Mouse (Mus musculus) CD4-positive, CD25-positive, alpha-beta regulatory T cell, adult 4 months (primary cell): ENCODE results near the gene Fut11. TPM values are rescaled to one million over a fixed set of nuclear protein-coding genes. Genes with fewer than 3 reads are reported as not detected.

Experiments used
- ATAC-seq: one replicate; pipeline ENCODE4 v1.8.0; 2017
- polyA plus RNA-seq, 2 experiments: library from polyadenylated mRNA; unstranded; fragments of 100-300 nt; shearing (Covaris generic); gene quantifications; one replicate each; pipeline ENCODE4 v1.2.1; 2017

Fut11 gene
- polyA plus RNA-seq, 2 experiments from 2014 or later, result 5.6 to 7.7 TPM

- ATAC-seq, result no peak
These were observed 26.6 kb downstream of the Fut11 start for GRCm38 (mm10) chr14:20721371-20721770.

DNA sequence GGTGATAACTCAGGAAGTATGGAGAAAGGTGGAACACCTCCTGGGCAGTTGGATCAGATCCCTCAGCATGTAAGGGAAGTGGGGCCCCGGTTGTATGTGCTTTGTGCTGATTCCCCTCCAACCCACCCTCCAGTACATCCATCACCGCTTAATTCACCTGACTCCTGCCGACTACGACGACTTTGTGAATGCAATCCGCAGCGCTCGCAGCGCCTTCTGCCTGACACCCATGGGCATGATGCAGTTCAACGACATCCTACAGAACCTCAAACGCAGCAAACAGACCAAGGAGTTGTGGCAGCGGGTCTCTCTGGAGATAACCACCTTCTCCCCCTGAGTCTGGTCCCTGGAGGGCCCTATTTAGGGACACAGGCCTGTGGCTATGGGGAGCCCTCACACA lies 28.2 kb downstream of the Fut11 start:
- no peak for ATAC-seq

- peak; percentile 72 for ATAC-seq
These were observed 29.3 kb downstream of the Fut11 start for GRCm38 (mm10) chr14:20724043-20724442.

DNA sequence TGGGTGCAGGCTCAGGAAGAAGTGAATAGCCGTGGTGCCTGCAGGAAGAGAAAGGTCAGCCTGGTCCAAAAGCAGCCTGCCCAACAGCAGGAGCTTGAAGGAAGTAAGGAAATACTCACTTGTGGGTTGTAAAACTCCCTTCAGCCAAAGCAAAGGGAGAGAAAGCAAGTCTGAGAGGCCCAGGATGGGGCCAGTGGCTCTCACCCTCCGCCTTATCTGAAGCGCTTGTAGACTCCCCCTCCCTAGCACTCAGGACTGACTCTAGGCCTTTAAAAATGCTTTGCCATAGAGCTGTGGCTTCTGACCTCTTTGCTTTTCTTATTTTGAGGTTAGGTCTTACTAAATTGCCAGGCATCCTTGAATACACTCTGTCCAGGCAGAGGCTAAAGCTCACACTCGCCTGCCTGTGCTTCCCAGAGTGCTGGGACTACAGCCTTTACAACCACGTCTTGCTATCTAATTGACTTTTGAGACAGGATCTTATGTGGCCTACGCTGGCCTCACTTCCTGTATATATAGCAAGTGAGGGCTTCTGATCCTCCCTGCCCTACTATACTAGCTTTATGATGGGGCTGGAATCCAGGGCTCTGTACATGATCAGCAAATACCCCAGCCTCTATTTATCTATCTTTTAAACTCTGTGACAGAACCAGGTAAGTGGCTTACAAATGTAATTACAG lies 31.0 kb downstream of the Fut11 start:
- no peak for ATAC-seq

DNA sequence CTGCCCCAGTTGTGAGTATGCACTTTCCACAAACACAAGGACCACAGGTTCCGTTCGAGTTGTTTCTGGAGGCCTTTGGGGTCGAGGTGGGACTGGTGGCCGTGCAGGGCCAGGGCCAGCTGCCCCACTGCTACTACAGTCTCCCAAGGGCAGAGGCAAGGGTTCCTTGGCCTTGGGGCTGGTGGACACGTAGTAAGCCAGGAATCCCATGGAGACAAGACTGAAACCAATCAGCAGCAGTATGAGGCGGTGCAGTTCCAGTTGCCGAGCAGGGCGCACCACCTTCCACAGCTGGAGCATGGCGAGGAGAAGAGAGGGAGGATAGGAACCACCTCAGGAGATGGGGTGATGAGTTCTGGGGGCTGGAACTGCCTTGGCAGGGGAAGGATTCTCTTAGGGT lies 35.1 kb downstream of the Fut11 start:
- ATAC-seq, result no peak

DNA sequence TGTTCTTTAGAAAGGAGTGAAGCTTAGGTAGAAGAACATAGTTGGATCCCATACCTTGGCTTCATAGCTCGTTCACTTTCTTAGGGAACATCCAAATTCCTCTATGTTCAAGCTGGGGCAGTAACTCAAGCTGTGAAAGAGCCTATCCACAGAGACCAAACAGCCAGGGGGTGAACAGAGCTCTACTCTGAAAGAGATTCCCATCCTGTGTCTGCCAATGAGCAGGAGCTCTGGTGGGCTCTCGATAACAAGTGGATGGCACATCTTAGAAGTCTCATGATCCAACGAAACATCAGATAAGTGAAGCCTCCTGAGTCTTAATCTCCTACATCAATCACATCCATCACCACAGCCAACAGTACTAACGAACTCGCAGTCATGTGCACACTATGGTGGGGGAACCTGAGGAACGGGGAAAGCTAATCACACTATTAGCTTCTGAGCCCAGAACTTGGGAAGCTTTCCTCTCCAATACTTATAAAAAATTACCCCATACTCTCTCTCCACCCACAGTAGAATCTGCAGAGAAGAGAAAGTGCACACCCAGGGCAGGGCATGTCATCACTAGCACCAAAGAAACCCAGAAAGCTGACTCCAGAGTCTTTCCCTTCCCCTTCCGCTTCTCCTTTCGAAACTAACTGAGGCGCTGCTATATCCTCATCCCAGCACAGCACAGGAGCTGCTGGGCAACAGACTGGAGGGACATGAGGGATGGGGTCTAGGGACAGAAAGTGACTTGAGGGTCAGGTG lies 36.3 kb downstream of the Fut11 start:
- ATAC-seq, result no peak

- ATAC-seq, result no peak
These were observed 38.5 kb downstream of the Fut11 start for GRCm38 (mm10) chr14:20733041-20733951.

- peak; percentile 94 for ATAC-seq
These were observed 39.4 kb downstream of the Fut11 start, which contains the start of gene Ndst2 for GRCm38 (mm10) chr14:20733952-20734774. TSS of gene Ndst2 (minus strand) at chr14:20734562.

DNA sequence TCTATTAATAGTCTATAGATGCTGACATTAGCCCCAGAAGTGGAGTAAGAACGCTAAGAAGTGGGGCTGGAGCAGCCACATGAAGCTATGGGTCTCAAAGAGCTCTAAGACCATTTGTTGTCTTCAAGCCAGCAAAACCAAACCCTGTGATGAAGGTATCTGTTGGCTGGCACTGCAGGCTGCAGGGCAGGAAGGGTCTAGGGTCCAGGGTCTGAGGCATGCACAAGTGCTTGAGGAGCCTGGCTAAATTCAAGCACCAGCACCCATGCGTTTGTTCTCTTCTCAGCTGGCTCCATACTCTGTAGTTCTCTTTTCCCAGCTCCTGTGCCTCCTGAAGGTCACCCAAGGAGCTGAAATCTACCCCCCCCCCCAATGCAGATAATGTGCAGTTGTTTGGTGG lies 40.3 kb downstream of the Fut11 start:
- no peak for ATAC-seq

DNA sequence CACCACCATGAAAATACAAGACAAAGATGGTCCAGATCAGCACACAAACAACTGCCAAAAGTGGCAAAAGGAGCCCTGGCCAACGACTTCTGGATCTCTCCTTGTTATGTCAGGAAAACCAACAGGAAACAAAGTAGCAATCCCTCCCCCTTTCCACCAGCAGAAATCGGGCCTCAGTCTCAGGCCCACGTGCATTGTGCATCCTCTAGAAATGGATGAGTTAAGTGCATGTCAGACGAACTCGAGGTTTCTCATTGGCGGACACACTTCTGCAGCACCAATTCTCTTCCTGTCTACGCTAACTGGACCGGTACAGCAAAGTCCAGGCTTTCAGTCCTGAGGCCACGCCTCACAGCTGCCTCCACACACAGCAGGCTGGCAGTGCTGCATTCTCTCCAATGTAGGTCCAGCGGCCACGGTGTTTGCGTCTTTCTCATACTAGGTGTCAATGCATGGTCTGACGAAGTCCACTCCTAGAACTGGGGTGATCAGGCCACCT lies 41.2 kb downstream of the Fut11 start:
- no peak for ATAC-seq

DNA sequence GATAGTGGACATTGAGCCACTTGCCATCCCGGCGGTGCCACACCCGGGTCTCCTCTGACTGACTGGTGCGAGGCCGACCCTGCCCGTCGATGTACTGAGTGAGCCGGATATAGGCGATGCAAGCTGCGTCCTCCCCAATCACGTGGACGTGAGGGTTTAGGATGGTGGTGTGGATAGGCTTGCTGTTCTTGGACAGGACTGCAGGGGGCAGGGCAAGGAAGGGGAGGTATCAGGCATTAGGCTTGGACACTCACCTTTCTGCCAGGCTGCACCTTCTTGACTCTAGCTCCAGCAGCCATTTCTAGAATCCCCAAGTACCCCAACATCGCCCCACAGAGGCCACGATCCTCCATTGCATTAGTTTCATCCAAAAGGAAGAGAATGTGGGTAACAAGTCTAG lies 42.5 kb downstream of the Fut11 start:
- ATAC-seq, result no peak

GRCm38 (mm10) chr14:20738511-20738910 lies 43.7 kb downstream of the Fut11 start:
- ATAC-seq, result no peak

- ATAC-seq, result no peak
These were observed 46.5 kb downstream of the Fut11 start for GRCm38 (mm10) chr14:20741301-20741700.

- no peak for ATAC-seq
These were observed 48.8 kb downstream of the Fut11 start for GRCm38 (mm10) chr14:20743614-20744013.

DNA sequence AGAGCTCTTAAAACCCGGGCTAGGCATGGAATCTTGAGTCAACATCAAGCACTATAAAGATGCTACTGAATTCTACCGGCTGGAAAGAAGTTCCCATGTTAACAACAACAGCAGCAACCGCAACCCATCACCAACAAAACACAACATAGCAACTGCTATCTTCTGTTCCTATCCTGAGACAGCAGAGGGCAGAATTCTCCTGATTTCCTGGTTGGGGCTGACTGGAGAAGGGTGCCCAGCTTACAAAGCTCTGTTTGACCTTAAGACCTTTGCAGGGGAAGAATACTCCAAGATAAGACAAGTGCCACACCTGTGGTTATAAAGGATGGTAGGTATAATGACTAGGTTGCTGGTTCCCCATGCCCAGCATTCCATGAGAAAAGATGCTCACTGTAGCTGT lies 52.2 kb downstream of the Fut11 start:
- no peak for ATAC-seq

DNA sequence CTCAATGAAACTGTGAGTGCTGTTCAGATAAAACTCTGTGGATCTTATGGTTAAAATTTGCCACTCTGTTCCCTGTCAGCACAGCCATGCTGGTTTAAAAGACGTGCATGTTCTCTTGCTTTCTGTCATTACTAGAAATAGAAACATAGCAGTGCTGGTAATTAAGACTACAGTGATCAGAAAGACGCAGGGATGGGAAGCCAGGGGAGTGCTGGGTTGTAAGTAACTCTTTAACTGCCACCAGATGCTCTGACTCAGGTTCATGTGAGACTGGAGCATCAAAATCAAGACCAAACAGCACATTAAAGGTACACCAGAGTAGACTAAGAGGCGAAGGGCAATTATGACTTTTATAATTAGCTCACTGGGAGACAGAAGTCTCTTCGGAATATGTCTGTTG lies 53.6 kb downstream of the Fut11 start:
- ATAC-seq, result no peak

GRCm38 (mm10) chr14:20749494-20750051 lies 54.8 kb downstream of the Fut11 start:
- ATAC-seq, result no peak

- ATAC-seq, result no peak
These were observed 55.7 kb downstream of the Fut11 start for GRCm38 (mm10) chr14:20750503-20750902.
